In genomic region chr11:113749749-113750351, GRCm38 (mm10) we compare ENCODE assay signal across 8 mouse cellular contexts. TPM values are rescaled to one million over a fixed set of nuclear protein-coding genes. Genes with fewer than 3 reads are reported as not detected.
DNase-seq lines count a peak whose midpoint lies in the region; ATAC-seq and TF ChIP-seq lines count a peak whose summit lies in the region.

No protein-coding gene starts in this region.

- peaks cover 5% of the 10 kb centered on the region; the same call in 1 of the 2 replicates for H3K36me3 ChIP-seq in heart, embryonic 13.5 days
- H3K36me3 ChIP-seq in forebrain, embryonic 11.5 days (ENCODE audit: control insufficient read depth, insufficient read depth, low read length): no peaks in the 10 kb centered on the region
- H3K36me3 ChIP-seq in myocyte (ENCODE audit: control insufficient read depth, insufficient read depth): peaks cover 3% of the 10 kb centered on the region

- H3K4me3 ChIP-seq in heart, embryonic 13.5 days: peak overlapping the region; percentile 79
- peak overlapping the region; percentile 57 for H3K4me3 ChIP-seq in forebrain, embryonic 11.5 days (ENCODE audit: low read depth, low read length)
- peak overlapping the region; percentile 88 for H3K4me3 ChIP-seq in myocyte

- no peak for DNase-seq in heart, postnatal 36 days
- peak; percentile 63 for DNase-seq in NIH3T3 (ENCODE audit: low read depth)
- DNase-seq in forebrain, embryonic 11.5 days (ENCODE audit: low spot score): peak; percentile 82
- peak; percentile 42 to 56 for DNase-seq in kidney, postnatal 36 days
- no peak for DNase-seq in cerebellum, adult 11 months

- peaks cover 23% of the 10 kb centered on the region for H3K79me2 ChIP-seq in myocyte (ENCODE audit: control insufficient read depth, insufficient read depth)

- H3ac ChIP-seq in myocyte (ENCODE audit: control insufficient read depth, insufficient read length): peak overlapping the region; percentile 47

- peak overlapping the region; percentile 89 for H3K27ac ChIP-seq in heart, embryonic 13.5 days (replicated peaks)
- H3K27ac ChIP-seq in forebrain, embryonic 11.5 days (ENCODE audit: low read depth, low read length): peak overlapping the region; percentile 89

- ATAC-seq in heart, embryonic 13.5 days (ENCODE audit: extremely low read depth, insufficient number of reproducible peaks, low FRiP score, low TSS enrichment): no peak
- peak; percentile 51 for ATAC-seq in forebrain, embryonic 11.5 days (replicated peaks; ENCODE audit: low FRiP score)
- no peak for ATAC-seq in granulocyte monocyte progenitor cell, adult 5-6 weeks (replicated peaks; ENCODE audit: poor library complexity, severe bottlenecking)

- 11% methylated on average over 9 of the region's 9 CpGs for WGBS in heart, embryonic 13.5 days
- under 1% methylated on average over 9 of the region's 9 CpGs for WGBS in forebrain, embryonic 11.5 days

- intact Hi-C loops in heart, postnatal 36 days (cut with DNase I): loop anchor here (1.0 to 2.0 kb wide), 3 partner anchors 39 to 58 kb away; partner anchors contain the start of gene Cpsf4l

- H3K4me1 ChIP-seq in heart, embryonic 13.5 days: peaks cover 52% of the 10 kb centered on the region
- H3K4me1 ChIP-seq in forebrain, embryonic 11.5 days (replicated peaks; ENCODE audit: control insufficient read depth, insufficient read depth, low read length): peaks cover 31% of the 10 kb centered on the region

- no peaks in the 10 kb centered on the region for H3K9me3 ChIP-seq in heart, embryonic 13.5 days
- H3K9me3 ChIP-seq in forebrain, embryonic 11.5 days (ENCODE audit: control insufficient read depth, low read length): no peaks in the 10 kb centered on the region

- H3K9ac ChIP-seq in heart, embryonic 13.5 days: peak overlapping the region; percentile 91
- peak overlapping the region; percentile 71 for H3K9ac ChIP-seq in forebrain, embryonic 11.5 days (ENCODE audit: low read length)

- no peaks in the 10 kb centered on the region for H3K27me3 ChIP-seq in heart, embryonic 13.5 days (replicated peaks)
- H3K27me3 ChIP-seq in forebrain, embryonic 11.5 days (ENCODE audit: control insufficient read depth, insufficient read depth, low read length): no peaks in the 10 kb centered on the region
- no peaks in the 10 kb centered on the region for H3K27me3 ChIP-seq in myocyte (ENCODE audit: control insufficient read depth, insufficient read depth, insufficient read length)

- peak overlapping the region; percentile 80 for H3K4me2 ChIP-seq in heart, embryonic 13.5 days
- peak overlapping the region; percentile 91 for H3K4me2 ChIP-seq in forebrain, embryonic 11.5 days (ENCODE audit: low read depth, low read length, severe bottlenecking)
- H3K4me2 ChIP-seq in myocyte (ENCODE audit: low read depth): peak overlapping the region; percentile 83

- no peak for TF ChIP-seq POLR2A in myocyte (IDR thresholded peaks at IDR 0.05; ENCODE audit: insufficient read length, low read depth)

TF ChIP-seq in myocyte, 11 proteins besides CTCF, POLR2A, EP300 and RAD21:
- no peak for TF ChIP-seq USF1 (IDR thresholded peaks at IDR 0.05; ENCODE audit: low read depth)
- TF ChIP-seq TCF12 (IDR thresholded peaks at IDR 0.05; ENCODE audit: insufficient read depth, poor library complexity, severe bottlenecking): no peak
- no peak for TF ChIP-seq MAX (IDR thresholded peaks at IDR 0.05; ENCODE audit: low read depth)
- no peak for TF ChIP-seq E2F4 (IDR thresholded peaks at IDR 0.05; ENCODE audit: insufficient read depth)
- no peak for TF ChIP-seq CEBPB (IDR thresholded peaks at IDR 0.05; ENCODE audit: insufficient read depth, poor library complexity, severe bottlenecking)
- TF ChIP-seq MYOG (IDR thresholded peaks at IDR 0.05; ENCODE audit: control insufficient read depth in 1 of 3, insufficient read depth in 1 of 3, insufficient read length in 2 of 3, low read depth in 2 of 3): no peak
- no peak for TF ChIP-seq POLR2AphosphoS2 (IDR thresholded peaks at IDR 0.05; ENCODE audit: insufficient read length, low read depth)
- no peak for TF ChIP-seq REST (IDR thresholded peaks at IDR 0.05; ENCODE audit: insufficient read depth, insufficient read length)
- TF ChIP-seq MYOD1 (IDR thresholded peaks at IDR 0.05; ENCODE audit: control insufficient read depth in 1 of 3, insufficient read length in 2 of 3, low read depth in 2 of 3): no peak
- TF ChIP-seq TCF3 (IDR thresholded peaks at IDR 0.05; ENCODE audit: insufficient read length, low read depth): no peak
- no peak for TF ChIP-seq SRF (IDR thresholded peaks at IDR 0.05; ENCODE audit: control insufficient read depth, insufficient read length, low read depth)

RNA-seq across cellular contexts. Expression of gene Cdc42ep4, which starts 1.8 kb away (rescaled TPM):
- polyA plus RNA-seq in heart, embryonic 13.5 days (2015; fragmentation: Nextera tagmentation; extraction: Ambion mirVana): 24.0 and 26.1 TPM in 2 replicates
- 10 to 100 TPM; 16.5 to 20.5 TPM for total RNA-seq in heart, postnatal 36 days (2021)
- polyA plus RNA-seq in forebrain, embryonic 11.5 days (2014; fragmentation: Nextera tagmentation; extraction: Ambion mirVana): 78.5 and 88.6 TPM in 2 replicates
- polyA plus RNA-seq in myocyte (2012; fragmentation: generic; extraction: Trizol): 13.3 TPM
- total RNA-seq in granulocyte monocyte progenitor cell, adult 5-6 weeks (2014; fragmentation: Nextera tagmentation): 13.9 and 15.5 TPM in 2 replicates
- 14.8 and 21.5 TPM in 2 replicates for total RNA-seq in granulocyte monocyte progenitor cell, adult 5-6 weeks (2017)

RNA-seq across cellular contexts. Expression of gene Cpsf4l, which starts 40.0 kb away (rescaled TPM):
- 0.24 TPM in 1 of 2 replicates, not detected in the other for polyA plus RNA-seq in heart, embryonic 13.5 days (2015; fragmentation: Nextera tagmentation; extraction: Ambion mirVana)
- not detected for total RNA-seq in heart, postnatal 36 days (2021)
- 0.33 and 0.47 TPM in 2 replicates for polyA plus RNA-seq in forebrain, embryonic 11.5 days (2014; fragmentation: Nextera tagmentation; extraction: Ambion mirVana)
- polyA plus RNA-seq in myocyte (2012; fragmentation: generic; extraction: Trizol): 0.06 TPM
- not detected in 2 replicates for total RNA-seq in granulocyte monocyte progenitor cell, adult 5-6 weeks (2014; fragmentation: Nextera tagmentation)
- not detected in 2 replicates for total RNA-seq in granulocyte monocyte progenitor cell, adult 5-6 weeks (2017)

Comparison
In these comparisons a context has a peak if more than half of its experiments do, and no peak if none do; other contexts are left out.
1. DNase-seq: peak in NIH3T3 (single experiment), forebrain, embryonic 11.5 days (single experiment) and kidney, postnatal 36 days (2 of 2); none in heart, postnatal 36 days (0 of 2) and cerebellum, adult 11 months (single experiment).
2. Peak in every context shown above with its lines, with median percentiles within 50 percentile points of each other: H3K4me2 ChIP-seq and H3K4me3 ChIP-seq.